Mouse (Mus musculus) midbrain, embryonic 11.5 days (tissue): Measurements from ENCODE around the gene Nr1i3. TPM values are rescaled to one million over a fixed set of nuclear protein-coding genes. Genes with fewer than 3 reads are reported as not detected.
A peak's percentile ranks its signal among the peaks of the same experiment; 100 is the strongest.

ENCODE experiments used
- ATAC-seq: fragments of 200-750 bp; cut with Nextera tagmentation; 2 replicates; pipeline ENCODE4 v1.8.0; 2017; ENCODE audit warnings: moderate TSS enrichment, moderate library complexity; ENCODE audit not compliant: low FRiP score
- DNase-seq: peaks from one replicate; pipeline ENCODE4 v3.0.0; 2015; ENCODE audit warnings: low spot score; ENCODE audit errors: missing footprints
- H3K27ac ChIP-seq: fragments of 300-500 bp; sonication (generic); 2 replicates; pipeline ENCODE4 v1.5.1; 2014; ENCODE audit warnings: low read depth, low read length
- H3K27me3 ChIP-seq: fragments of 300-500 bp; sonication (generic); 2 replicates; pipeline ENCODE4 v1.6.1; 2014; ENCODE audit warnings: mild to moderate bottlenecking, low read length, moderate library complexity, mixed read lengths; ENCODE audit not compliant: control insufficient read depth, insufficient read depth
- H3K36me3 ChIP-seq: fragments of 300-500 bp; sonication (generic); 2 replicates; pipeline ENCODE4 v1.6.1; 2014; ENCODE audit warnings: mild to moderate bottlenecking, low read length, moderate library complexity, mixed read lengths; ENCODE audit not compliant: control insufficient read depth, insufficient read depth
- H3K4me1 ChIP-seq: fragments of 300-500 bp; sonication (generic); 2 replicates; pipeline ENCODE4 v1.6.1; 2014; ENCODE audit warnings: low read length; ENCODE audit not compliant: control insufficient read depth, insufficient read depth
- H3K4me2 ChIP-seq: fragments of 300-500 bp; sonication (generic); 2 replicates; pipeline ENCODE4 v1.6.1; 2014; ENCODE audit warnings: mild to moderate bottlenecking, moderate library complexity
- H3K4me3 ChIP-seq: fragments of 300-500 bp; sonication (generic); 2 replicates; pipeline ENCODE4 v1.5.1; 2014; ENCODE audit warnings: low read depth, low read length
- H3K9ac ChIP-seq: fragments of 300-500 bp; sonication (generic); 2 replicates; pipeline ENCODE4 v1.6.1; 2014; ENCODE audit warnings: low read length
- H3K9me3 ChIP-seq: fragments of 300-500 bp; sonication (generic); 2 replicates; pipeline ENCODE4 v1.6.1; 2016; ENCODE audit warnings: low read length; ENCODE audit not compliant: control insufficient read depth
- WGBS: fragments of 180-500 bp; shearing (Covaris S2); extraction: QIAGEN DNeasy Blood & Tissue Kit; methylation state at CpG from one replicate; pipeline ENCODE4 v1.1.7; 2014; 5-methylcytosine and 5-hydroxymethylcytosine counted together
- polyA plus RNA-seq: library from polyadenylated mRNA; unstranded; fragments of >200 nt; fragmentation: Nextera tagmentation; extraction: Ambion mirVana; gene quantifications from 2 replicates; pipeline ENCODE4 v1.2.1, GENCODE M21; 2014

The Nr1i3 gene
- polyA plus RNA-seq, 1 experiment from 2014 or later, result 0.18 TPM

DNA sequence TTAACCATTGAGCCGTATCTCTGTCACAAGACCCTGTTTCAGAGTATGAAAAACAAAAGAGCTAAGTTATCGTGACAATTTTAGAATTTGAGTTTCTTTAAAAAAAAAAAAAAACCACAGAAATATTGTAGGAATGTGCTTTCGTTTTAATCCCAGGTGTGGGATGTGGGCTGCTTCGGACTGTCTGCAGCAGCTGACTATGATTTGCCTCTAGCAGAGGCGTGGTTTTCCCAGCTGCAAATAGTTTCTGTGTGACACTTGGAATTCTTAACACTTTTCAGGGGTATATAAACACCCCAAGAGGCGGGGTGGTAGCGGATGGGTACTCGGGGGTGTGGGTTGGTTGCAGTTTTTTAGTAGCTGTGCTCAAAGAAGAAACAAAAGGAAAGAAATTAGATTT lies 31.6 kb downstream of the Nr1i3 start:
- H3K9me3 ChIP-seq, result no peaks in the 10 kb centered on the region
- H3K9ac ChIP-seq, result no peak overlapping the region
- no peak overlapping the region for H3K27ac ChIP-seq
- H3K4me2 ChIP-seq, result no peak overlapping the region
- DNase-seq, result no peak
- 94% methylated on average over 8 of the region's 8 CpGs for WGBS
- H3K4me3 ChIP-seq, result no peak overlapping the region
- ATAC-seq, result no peak
- no peaks in the 10 kb centered on the region for H3K27me3 ChIP-seq
- peaks cover 4% of the 10 kb centered on the region; the same call in 1 of the 2 replicates for H3K36me3 ChIP-seq
- H3K4me1 ChIP-seq, result peaks cover 21% of the 10 kb centered on the region

DNA sequence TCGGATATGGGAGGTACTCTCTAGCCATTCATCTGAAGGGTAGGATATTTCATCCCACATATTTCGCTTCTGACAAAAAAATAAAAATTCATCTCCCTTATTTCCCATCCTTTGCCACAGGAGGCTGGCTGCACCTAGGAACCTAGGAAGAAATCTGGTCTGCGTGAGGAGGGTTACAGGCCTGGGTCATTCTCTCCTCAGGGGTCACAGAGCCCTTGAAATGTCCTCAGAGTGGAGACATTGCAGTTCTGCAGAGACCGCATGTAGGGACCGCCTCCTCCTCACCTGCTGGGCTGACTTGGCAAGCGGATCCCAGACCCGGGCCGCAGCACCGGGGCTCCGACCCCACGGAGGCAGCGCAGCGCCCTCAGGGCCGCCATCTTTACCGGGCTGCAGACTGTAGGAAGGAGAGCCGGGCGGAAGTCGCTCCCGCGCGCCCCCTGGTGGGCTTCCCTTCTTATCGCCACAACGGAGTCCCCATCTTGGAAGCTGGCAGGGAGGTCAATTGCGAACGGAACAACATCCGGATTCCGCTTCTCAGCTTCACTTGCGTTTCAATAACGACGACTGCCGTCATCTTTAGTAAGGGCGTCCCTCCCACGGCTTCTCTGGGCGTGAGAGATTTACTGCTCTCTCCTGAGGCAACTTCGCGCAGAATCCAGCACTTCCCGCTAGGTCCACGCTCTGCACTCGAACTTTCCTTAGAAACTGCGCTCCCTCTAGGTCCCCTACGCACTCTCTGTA lies 33.1 kb downstream of the Nr1i3 start:
- ATAC-seq (peak; percentile 92), DNase-seq (peak; percentile 100)
- peak overlapping the region; percentile 20; the same call in 1 of the 2 replicates for H3K27ac ChIP-seq
- H3K9ac ChIP-seq, result peak overlapping the region; percentile 89
- under 1% methylated on average over 41 of the region's 41 CpGs for WGBS
- H3K36me3 ChIP-seq, result peaks cover 4% of the 10 kb centered on the region; the same call in 1 of the 2 replicates
- H3K4me1 ChIP-seq, result peaks cover 33% of the 10 kb centered on the region
- peak overlapping the region; percentile 64 for H3K4me3 ChIP-seq
- H3K9me3 ChIP-seq, result no peaks in the 10 kb centered on the region
- H3K4me2 ChIP-seq, result peak overlapping the region; percentile 81
- no peaks in the 10 kb centered on the region for H3K27me3 ChIP-seq

DNA sequence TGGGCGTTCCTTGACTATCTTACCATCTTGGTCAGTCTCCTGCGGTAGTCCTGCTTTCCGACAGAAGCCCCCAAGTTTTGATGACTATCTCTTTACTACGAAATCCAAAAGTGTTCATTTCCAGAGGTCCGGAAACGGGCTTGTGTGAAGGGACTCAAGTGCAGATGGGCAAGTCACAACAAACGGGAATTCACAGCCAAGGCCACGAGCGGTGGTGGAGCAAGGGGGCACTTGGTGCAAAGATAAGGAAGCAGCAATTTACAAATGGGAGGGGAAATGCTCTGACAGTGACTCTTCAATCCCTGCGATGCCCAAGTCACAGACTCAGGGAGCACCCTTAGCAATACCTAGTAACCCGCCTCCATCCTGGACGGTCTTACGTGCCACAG lies 33.7 kb downstream of the Nr1i3 start:
- ATAC-seq, result peak; percentile 4; the same call in 1 of the 2 replicates
- Histone ChIP-seq H3K36me3 (peaks cover under 1% of the 10 kb centered on the region; the same call in 1 of the 2 replicates), H3K4me2 (peak overlapping the region; percentile 81), H3K9me3 (no peaks in the 10 kb centered on the region), H3K27ac (peak overlapping the region; percentile 20; the same call in 1 of the 2 replicates), H3K9ac (peak overlapping the region; percentile 89), H3K4me3 (peak overlapping the region; percentile 64), H3K4me1 (peaks cover 37% of the 10 kb centered on the region), H3K27me3 (no peaks in the 10 kb centered on the region)
- no peak for DNase-seq
- 18% methylated on average over 13 of the region's 13 CpGs for WGBS

DNA sequence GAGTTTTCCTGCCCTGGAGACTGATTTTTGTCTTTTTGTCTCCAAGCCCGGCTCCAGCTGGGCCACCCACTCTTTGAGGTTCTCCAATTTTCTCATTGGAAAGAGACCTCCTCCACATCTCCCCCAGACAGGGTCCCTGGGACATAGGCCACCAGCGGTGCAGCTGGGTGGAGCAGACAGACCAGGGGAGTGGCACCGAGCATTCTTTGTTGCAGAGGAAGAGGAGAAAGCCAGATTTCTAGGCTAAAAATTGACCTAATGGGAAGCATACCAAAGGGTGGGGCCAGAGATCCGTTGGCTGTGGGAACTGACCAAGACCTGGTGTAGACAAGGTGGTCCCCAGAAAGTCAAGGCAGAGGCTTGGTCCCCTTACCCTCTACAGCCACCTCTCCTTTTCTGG lies 34.1 kb downstream of the Nr1i3 start:
- Histone ChIP-seq H3K27me3 (no peaks in the 10 kb centered on the region), H3K9ac (peak overlapping the region; percentile 89), H3K36me3 (no peaks in the 10 kb centered on the region), H3K4me2 (peak overlapping the region; percentile 81; the same call in 1 of the 2 replicates), H3K4me1 (peaks cover 37% of the 10 kb centered on the region), H3K27ac (peak overlapping the region; percentile 5; the same call in 1 of the 2 replicates), H3K4me3 (peak overlapping the region; percentile 64), H3K9me3 (no peaks in the 10 kb centered on the region)
- DNase-seq (no peak), ATAC-seq (no peak)
- 22% methylated on average over 4 of the region's 4 CpGs for WGBS

DNA sequence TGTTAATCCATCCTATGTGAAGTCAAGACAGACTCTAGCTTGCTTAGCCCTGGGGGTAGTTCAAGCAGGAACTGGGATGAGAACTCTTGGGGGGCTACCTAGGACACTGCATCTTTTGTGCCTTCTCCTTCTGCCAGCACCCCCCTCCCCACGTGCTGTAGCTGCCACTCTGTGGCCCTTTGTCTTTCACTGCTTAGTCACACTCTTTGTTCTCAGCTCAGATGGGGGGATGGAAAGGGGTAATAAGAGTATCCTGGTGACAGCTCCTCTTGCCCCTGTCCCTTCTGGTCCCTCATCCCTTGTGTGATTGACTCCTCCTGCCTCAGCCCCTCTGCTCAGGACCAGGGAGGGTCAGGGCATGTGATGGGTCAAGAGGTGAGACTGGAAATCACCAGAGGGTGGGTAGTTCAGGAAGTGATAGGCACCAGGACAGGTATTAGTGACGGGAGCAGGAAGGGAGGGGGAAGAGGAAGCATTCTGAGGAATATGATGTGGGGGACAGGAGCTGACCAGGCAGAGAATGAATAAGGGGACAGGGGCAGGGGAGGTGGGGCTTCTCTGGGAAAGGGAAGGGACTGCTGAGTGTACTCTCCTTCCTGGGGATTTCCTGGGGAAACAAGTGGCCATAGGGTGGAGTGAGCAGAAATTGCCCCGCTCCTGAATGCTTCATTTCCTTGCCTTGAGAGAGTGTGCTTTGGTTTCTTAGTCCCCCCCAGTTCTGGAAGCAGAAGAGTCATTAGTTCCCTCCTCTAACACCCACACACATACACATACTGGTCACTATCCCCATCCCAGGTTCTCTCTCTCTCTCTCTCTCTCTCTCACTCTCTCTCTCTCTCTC lies 34.8 kb downstream of the Nr1i3 start:
- Histone ChIP-seq H3K9me3 (no peaks in the 10 kb centered on the region), H3K4me1 (peaks cover 37% of the 10 kb centered on the region), H3K4me2 (no peak overlapping the region), H3K27ac (no peak overlapping the region), H3K36me3 (no peaks in the 10 kb centered on the region), H3K4me3 (no peak overlapping the region), H3K9ac (no peak overlapping the region; the same call in 1 of the 2 replicates), H3K27me3 (no peaks in the 10 kb centered on the region)
- DNase-seq (no peak), ATAC-seq (no peak)
- WGBS, result 36% methylated on average over 3 of the region's 3 CpGs

DNA sequence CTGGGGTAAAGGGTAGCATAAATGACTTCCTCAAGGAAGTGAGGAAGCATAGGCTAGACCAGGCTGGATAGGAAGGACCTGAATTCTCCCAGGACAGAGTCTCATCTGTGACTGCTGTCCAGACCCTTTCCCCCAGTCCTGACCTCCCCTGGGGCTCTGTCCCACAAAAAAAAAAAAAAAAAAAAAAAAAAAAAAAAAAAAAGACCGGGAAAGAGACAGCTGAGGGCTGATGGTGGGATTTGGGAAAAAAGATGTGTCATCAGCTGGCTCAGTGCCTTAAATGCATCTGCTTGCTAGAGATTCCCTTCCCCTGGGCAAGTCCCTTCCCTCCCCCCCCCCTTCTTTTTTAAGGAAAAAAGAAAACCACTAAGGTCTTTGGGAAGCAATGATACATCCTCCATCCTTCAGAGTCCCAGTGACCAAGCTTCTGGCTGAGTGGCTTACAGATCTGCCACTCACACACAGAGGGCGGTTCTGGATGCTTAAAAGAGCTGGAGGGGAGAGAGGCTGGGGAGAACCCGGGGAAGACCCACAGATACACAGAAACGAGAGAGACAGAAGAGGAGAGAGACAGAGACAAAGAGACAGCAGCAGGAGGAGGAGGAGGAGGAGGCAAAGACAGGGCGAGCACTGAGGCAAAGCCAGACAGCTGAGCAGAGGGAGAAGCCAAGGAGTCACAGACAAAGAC lies 36.3 kb downstream of the Nr1i3 start, which contains the start of gene Adamts4:
Gene Adamts4, plus strand, starts transcription at position 509 of the 688 bp plus-strand sequence.
- no peak within 1 kb of the TSS for H3K27ac ChIP-seq
- 7% methylated on average over 5 of the region's 5 CpGs for WGBS
- no peak for ATAC-seq

DNA sequence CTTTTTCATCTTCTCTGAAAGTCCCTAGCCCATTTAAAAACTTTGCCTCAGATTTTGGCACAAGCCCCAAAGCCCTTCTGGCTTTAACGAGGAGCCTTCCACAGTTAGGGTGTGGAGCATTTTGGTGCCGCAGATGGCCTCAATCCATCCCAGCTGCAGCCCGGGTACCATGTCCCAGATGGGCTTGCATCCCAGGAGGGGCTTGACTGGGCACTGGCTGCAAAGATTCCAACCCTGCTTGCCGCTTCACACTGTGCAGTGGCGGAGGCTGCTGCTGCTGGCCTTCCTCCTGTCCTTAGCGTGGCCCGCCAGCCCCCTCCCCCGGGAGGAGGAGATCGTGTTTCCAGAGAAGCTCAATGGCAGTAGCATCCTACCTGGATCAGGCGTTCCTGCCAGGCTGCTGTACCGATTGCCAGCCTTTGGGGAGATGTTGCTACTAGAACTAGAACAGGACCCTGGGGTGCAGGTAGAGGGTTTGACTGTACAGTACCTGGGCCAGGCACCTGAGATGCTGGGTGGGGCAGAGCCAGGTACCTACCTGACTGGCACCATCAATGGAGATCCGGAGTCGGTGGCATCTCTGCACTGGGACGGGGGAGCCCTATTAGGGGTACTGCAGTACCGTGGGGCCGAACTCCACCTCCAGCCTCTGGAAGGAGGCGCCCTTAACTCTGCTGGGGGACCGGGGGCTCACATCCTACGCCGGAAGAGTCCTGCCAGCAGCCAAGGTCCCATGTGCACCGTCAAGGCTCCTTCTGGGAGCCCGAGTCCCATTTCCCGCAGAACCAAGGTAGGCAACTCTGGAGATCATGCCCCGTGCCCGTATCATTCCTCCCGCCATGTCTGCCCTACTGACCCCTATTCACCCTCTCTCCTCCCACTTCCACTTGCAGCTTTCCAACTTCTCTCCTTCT lies 37.2 kb downstream of the Nr1i3 start, which contains the start of gene Ndufs2:
Gene Ndufs2, minus strand, starts transcription at position 709 of the 914 bp plus-strand sequence.
- no peaks in the 10 kb centered on the region for H3K27me3 ChIP-seq
- no peaks in the 10 kb centered on the region for H3K36me3 ChIP-seq
- peak within 1 kb of the TSS; percentile 36; the same call in 1 of the 2 replicates for H3K27ac ChIP-seq
- DNase-seq, result peak; percentile 90
- H3K4me3 ChIP-seq, result peak within 1 kb of the TSS; percentile 18
- peak within 1 kb of the TSS; percentile 47 for H3K4me2 ChIP-seq
- peak within 1 kb of the TSS; percentile 51 for H3K9ac ChIP-seq
- WGBS, result 9% methylated on average over 26 of the region's 26 CpGs
- ATAC-seq, result no peak
- peaks cover 37% of the 10 kb centered on the region for H3K4me1 ChIP-seq
- no peaks in the 10 kb centered on the region for H3K9me3 ChIP-seq

More for the DNA sequence above, 36.3 kb downstream of the Nr1i3 start, which contains the start of gene Adamts4:
- Histone ChIP-seq H3K4me1 (peaks cover 37% of the 10 kb centered on the region), H3K27me3 (no peaks in the 10 kb centered on the region), H3K9ac (peak within 1 kb of the TSS; percentile 51), H3K4me2 (peak within 1 kb of the TSS; percentile 47), H3K36me3 (no peaks in the 10 kb centered on the region), H3K4me3 (peak within 1 kb of the TSS; percentile 18), H3K9me3 (no peaks in the 10 kb centered on the region)
- peak; percentile 93 for DNase-seq
